Mouse (Mus musculus): ENCODE results near the gene Faap20.

- TF ChIP-seq POLR2A (IDR thresholded peaks at IDR 0.05; ENCODE audit: borderline replicate concordance, extremely low read depth, insufficient read depth, insufficient read length, poor library complexity, severe bottlenecking), result no peak
- TF ChIP-seq CTCF (IDR thresholded peaks at IDR 0.05; ENCODE audit: borderline replicate concordance, extremely low read depth, insufficient read depth, insufficient read length), result no peak
Observed at GRCm38 (mm10) chr4:155242292-155242691, 7.3 kb upstream of the Faap20 start.

All from brain, embryonic 14.5 days (tissue).